ENCODE assay signal across 18 mouse cellular contexts in the genomic region with DNA sequence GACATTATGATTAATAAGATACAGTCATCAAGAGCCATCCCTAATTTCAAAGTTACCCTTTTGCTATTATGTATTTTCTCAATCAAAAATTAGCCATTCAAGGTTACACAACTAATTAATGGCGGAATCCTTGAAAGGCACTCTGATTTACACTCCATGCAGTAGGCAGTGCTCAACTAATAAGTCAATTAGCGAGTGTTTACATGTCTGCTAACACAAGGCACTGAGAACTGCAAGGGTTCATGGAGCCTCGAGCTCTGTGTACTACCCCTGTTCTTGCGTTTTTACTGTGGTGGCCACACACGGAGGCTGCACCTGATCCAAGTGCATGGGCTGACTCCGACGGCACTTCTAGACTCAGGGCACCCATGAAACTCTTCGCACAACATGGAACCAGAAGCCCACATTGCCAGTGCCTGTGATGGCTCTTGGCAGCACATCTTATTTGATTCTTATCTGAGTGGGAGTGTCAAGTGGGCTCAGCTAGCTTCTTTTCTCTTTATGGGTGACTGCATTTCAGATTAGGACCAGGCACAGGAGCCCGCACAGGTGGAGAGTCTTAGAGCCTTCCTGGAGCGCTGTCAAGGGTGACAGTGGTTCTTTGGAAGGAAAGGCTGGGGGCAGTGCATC.
"Had no signal": no experiment of that assay in that cellular context is flagged by ENCODE, and none has a peak within 500 bp of the region (broad histone marks: within the 10 kb centered on the region; RNA-seq: fewer than 3 reads in every experiment).

No protein-coding gene starts in this region.

- DNase-seq: kidney, postnatal 10 days; kidney, postnatal 4 days; liver; liver, embryonic 13.5 days; liver, postnatal 0 days; lung, postnatal 14 days; right cerebral cortex, postnatal 4 days; spleen, adult 18-20 months; thymus, adult 2 months; thymus, postnatal 25 days had no signal

- ATAC-seq: liver, postnatal 0 days; midbrain, embryonic 15.5 days had no signal

- H3K27me3 ChIP-seq: limb, embryonic 12.5 days; liver, embryonic 13.5 days; lung, embryonic 15.5 days; midbrain, embryonic 15.5 days; stomach, embryonic 15.5 days had no signal

- H3K27ac ChIP-seq: limb, embryonic 12.5 days; liver, embryonic 13.5 days; lung, embryonic 15.5 days; macrophage; midbrain, embryonic 15.5 days; stomach, embryonic 15.5 days had no signal

- H3K9ac ChIP-seq: limb, embryonic 12.5 days; liver, embryonic 13.5 days; liver, postnatal 0 days; lung, embryonic 15.5 days; midbrain, embryonic 15.5 days; stomach, embryonic 15.5 days had no signal

- H3K4me3 ChIP-seq: layer of hippocampus, adult 2 months; limb, embryonic 12.5 days; liver, embryonic 13.5 days; lung, embryonic 15.5 days; megakaryocyte, embryonic 14.5 days; midbrain, embryonic 15.5 days; stomach, embryonic 15.5 days had no signal

- H3K36me3 ChIP-seq: limb, embryonic 12.5 days; liver, embryonic 13.5 days; lung, embryonic 15.5 days; midbrain, embryonic 15.5 days; stomach, embryonic 15.5 days had no signal

- H3K4me2 ChIP-seq: limb, embryonic 12.5 days; liver, embryonic 13.5 days; lung, embryonic 15.5 days; midbrain, embryonic 11.5 days; midbrain, embryonic 15.5 days; stomach, embryonic 15.5 days had no signal

- H3K9me3 ChIP-seq: limb, embryonic 12.5 days; liver, embryonic 13.5 days; lung, embryonic 15.5 days; megakaryocyte, embryonic 14.5 days; midbrain, embryonic 15.5 days; stomach, embryonic 15.5 days had no signal
